Mouse (Mus musculus) thymus, postnatal 25 days (tissue): ENCODE measurements at regions not wholly inside any gene's neighbourhood (a gene's known extent, or its start where the extent isn't known, plus 50 kb on each side); places are given as distances from the start of the nearest gene placed in this dataset.

Source experiments
- DNase-seq: peaks from one replicate; pipeline ENCODE4 v3.0.0; 2022

GRCm38 (mm10) chr13:101555371-101555874, 212.6 kb downstream of the Pik3r1 start:
- DNase-seq: no peak

GRCm38 (mm10) chr13:101553131-101553549, 214.9 kb downstream of the Pik3r1 start:
- no peak for DNase-seq

DNA sequence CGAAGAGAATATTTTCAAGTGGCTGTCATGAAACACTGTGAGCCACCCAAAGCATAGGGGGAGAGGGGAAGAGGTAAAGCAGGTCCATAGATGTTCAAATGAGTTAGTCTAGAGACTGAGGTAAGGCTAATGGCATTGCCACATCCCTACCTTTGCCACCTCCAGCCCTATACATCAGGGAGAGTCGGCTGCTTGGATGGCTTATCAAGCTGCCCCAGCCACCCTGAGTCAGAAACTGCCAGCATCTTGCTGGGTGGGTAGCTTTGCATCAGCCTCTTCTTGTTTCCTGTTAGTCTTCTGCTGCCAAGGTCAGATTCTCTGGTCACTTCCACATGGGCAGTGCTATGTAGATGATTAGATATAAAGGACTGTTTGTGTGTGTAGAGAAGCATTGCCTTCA, 215.6 kb downstream of the Pik3r1 start:
- DNase-seq: no peak

GRCm38 (mm10) chr13:101551068-101551467, 216.9 kb downstream of the Pik3r1 start:
- DNase-seq: no peak

DNA sequence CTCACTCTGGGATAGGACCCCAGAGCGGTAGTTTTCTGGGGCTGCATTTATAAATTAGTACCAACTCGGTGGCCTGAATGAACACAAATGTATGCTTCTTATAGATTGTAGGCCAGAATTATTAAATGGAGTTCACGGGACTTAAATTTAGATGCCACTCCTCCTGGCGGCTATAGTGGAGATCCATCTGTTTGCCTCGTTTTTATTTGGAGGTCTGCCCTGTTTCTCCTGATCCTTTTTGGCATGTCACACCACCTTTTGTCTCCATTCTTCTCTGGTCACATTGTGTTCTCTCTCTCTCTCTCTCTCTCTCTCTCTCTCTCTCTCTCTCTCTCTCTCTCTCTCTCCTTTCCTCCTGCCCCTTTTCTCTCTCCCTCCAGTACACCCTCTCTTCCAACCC, 217.5 kb downstream of the Pik3r1 start:
- DNase-seq: no peak

DNA sequence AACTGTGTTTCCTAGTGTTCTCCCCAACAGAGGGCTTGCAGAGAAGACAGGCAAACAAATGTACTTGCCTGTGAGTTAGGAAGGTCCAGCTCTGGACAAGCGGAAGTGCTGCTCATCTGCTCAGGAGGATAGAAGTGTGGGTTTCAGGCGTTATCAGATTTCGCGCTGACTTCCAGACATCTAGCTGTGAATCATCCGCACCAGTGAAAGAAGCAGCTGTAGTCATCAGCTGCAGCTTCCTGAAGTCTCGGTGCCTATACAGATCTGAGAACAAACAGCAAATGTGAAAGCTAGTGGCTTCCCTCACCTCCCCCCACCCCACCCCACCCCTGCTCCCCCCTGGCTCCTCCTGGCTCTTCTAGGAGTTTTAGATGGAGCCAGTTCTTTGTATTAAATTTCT, 220.1 kb downstream of the Pik3r1 start:
- peak; percentile 61 for DNase-seq

DNA sequence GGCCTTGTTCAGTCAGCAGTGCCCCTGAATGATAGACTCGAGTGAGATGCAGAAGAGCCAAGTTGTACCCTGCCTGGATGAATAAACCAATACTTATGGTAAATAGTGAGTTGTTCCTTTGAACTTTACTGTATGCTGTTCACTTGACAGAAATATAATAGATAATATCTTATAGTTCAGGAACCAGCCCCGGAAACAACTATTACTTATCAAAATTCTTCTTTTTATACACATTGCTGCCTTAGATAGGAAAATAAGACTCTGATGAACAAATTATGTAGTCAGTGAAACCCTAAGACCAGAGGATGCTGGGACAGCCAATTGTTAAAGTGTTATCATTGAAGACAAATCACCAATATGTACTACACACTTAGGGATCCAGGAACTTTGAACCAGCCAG, 220.7 kb downstream of the Pik3r1 start:
- no peak for DNase-seq

- DNase-seq: peak; percentile 62
Observed at GRCm38 (mm10) chr13:101545344-101546181, 222.5 kb downstream of the Pik3r1 start.

- DNase-seq: peak; percentile 72
Observed at GRCm38 (mm10) chr13:101540391-101541191, 227.4 kb downstream of the Pik3r1 start.

- peak; percentile 61 for DNase-seq
Observed at GRCm38 (mm10) chr13:101538110-101538509, 229.9 kb downstream of the Pik3r1 start.

GRCm38 (mm10) chr13:101536019-101536418, 232.0 kb downstream of the Pik3r1 start:
- no peak for DNase-seq

GRCm38 (mm10) chr13:101535331-101535866, 232.6 kb downstream of the Pik3r1 start:
- no peak for DNase-seq

GRCm38 (mm10) chr13:101534490-101534889, 233.5 kb downstream of the Pik3r1 start:
- DNase-seq: no peak

GRCm38 (mm10) chr13:101532913-101533312, 235.1 kb downstream of the Pik3r1 start:
- DNase-seq: peak; percentile 53

DNA sequence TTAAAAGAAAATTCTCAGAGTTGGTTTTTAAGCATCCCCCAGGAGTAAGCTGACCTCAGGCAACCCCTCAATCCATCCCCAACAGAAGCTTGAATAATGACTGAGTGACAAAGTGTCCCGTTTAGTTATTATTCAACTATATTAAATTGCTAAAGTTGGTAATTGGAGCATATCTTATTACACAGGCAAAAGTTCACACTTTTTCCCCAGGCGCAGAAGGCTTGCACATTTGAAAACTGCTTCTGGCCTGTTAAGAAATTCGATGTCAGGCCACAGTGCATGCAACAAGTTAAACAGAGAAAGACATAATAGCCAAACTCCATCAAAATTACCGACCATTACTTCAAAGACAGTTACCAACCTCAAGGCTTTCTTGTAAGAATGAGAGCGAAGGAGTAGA, 240.3 kb downstream of the Pik3r1 start:
- no peak for DNase-seq

- DNase-seq: no peak
Observed at GRCm38 (mm10) chr13:101524781-101525180, 243.2 kb downstream of the Pik3r1 start.

- DNase-seq: no peak
Observed at GRCm38 (mm10) chr13:101524223-101524622, 243.8 kb downstream of the Pik3r1 start.

- DNase-seq: no peak
Observed at GRCm38 (mm10) chr13:101523492-101523891, 244.5 kb downstream of the Pik3r1 start.

GRCm38 (mm10) chr13:101522597-101522996, 245.4 kb downstream of the Pik3r1 start:
- DNase-seq: no peak

DNA sequence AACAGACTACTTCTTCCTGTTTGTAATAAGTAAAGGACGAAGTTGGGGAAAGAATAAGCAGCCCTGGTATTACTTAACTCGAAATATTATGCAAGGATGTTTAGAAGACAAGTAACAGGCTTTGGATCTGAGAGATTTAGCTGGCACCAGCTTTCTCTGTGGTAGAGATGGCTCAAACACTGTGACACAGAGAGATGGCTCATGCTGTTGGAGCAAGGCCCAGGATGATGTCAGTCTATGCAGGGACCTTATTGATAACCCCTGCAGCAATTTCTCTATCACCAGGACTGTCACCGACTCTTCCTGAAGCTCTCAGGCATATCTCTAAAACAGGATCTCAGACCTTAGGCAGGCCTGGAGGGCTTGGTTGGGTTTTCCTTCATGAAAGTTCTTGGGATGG, 254.7 kb downstream of the Pik3r1 start:
- DNase-seq: no peak

- peak; percentile 67 for DNase-seq
Observed at GRCm38 (mm10) chr13:101509946-101510345, 258.1 kb downstream of the Pik3r1 start.

DNA sequence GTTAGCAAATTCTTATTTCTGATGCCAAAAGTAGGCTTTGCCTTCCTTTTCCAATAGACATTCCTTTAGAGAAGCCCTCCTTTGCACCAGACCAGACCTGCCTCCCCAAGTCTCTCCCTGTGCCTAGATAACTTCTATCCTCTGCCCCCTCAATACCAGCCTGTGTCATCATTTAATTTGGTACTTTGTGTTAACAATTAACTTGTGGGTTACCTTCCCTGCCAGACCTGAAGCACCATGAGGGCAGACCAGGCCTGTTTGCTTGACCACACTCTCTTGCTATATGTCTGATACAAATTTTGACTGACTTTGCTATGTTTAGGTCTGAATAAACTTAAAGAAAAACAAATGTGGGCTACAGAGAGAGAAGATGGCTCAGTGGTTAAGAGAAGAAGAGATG, 259.7 kb downstream of the Pik3r1 start:
- no peak for DNase-seq

GRCm38 (mm10) chr13:101506696-101507095, 261.3 kb downstream of the Pik3r1 start:
- DNase-seq: no peak

DNA sequence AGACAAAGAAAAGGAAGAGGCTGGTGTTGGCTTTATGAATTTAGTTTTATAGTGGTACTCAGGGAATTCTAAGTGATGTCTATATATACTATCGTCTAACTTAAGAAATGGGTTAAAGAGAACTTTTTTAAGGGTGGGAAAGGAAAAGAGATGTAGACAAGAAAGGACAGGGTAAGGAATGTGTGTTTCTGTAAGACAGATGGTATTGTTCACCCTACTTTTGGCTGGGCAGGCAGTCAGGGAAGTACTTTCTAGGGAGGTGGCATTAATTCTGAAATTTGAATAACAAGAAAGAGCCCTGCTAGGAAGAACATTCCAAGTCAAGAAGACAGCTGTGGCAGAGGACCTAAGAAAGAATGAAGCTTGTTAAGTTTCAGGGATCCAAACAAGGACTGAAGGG, 263.0 kb downstream of the Pik3r1 start:
- no peak for DNase-seq
